Mouse (Mus musculus) heart, postnatal 0 days (tissue): ENCODE data around the gene Rgs6.

ENCODE experiments used
- CTCF ChIP-seq: IDR thresholded peaks from 2 replicates; pipeline ENCODE4 v1.5.1; 2016; ENCODE audit warnings: antibody characterized with exemption, control low read depth, low read depth
- EP300 ChIP-seq: IDR thresholded peaks from 2 replicates; pipeline ENCODE4 v1.6.1; 2016; ENCODE audit warnings: antibody characterized with exemption, low read depth

DNA sequence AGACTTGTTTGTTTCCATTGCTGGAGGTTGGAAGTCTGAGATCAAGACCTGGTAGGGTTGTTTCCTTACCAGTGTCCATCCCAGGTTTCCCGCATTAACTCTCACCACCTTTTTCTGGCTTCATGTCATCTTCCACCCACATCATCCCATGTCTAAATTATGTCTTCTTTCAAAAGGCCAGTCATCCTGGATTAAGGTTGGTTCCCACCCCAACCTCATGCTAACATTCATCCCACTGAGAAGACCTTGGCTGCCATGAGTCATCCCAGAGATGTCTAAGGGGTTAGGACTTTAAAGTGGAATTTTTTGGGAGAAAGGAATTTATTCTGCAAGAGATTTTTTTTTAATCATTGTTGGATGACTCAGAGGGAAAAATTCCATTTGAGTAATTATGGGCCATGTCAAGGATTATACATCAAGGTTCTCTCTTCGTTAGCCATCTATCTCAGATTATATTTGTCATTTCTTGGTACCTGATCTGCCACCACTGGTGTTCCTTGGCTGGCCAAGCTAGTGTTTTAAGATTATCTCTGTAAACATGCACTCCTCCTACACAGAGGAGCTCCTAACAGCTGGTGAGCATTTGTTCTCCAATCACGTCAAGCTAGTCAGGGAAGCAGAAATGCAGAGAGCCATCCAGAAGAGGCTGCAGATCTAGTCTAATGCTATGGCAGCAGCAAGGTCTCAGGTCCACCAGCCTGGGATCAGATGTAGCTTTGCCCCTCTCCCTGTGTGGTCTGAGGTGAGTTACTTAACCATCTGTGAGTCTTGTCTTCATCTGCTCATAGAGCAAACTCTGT lies 234.9 kb downstream of the Rgs6 start:
- TF ChIP-seq EP300: no peak
- no peak for TF ChIP-seq CTCF
